ENCODE assay signal across 8 mouse cellular contexts in genomic region chr4:136834815-136835620, GRCm38 (mm10). TPM values are rescaled to one million over a fixed set of nuclear protein-coding genes. Genes with fewer than 3 reads are reported as not detected.
DNase-seq lines count a peak whose midpoint lies in the region; ATAC-seq and TF ChIP-seq lines count a peak whose summit lies in the region.

No protein-coding gene starts in this region.

- no peak overlapping the region; the same call in 1 of the 2 replicates for H3K27ac ChIP-seq in kidney, embryonic 14.5 days (ENCODE audit: low read depth, low read length)
- H3K27ac ChIP-seq in ES-Bruce4 (ENCODE audit: insufficient read depth, low read length), result no peak overlapping the region
- peak overlapping the region; percentile 97 for H3K27ac ChIP-seq in hindbrain, embryonic 11.5 days (ENCODE audit: low read depth, low read length)
- H3K27ac ChIP-seq in liver, embryonic 15.5 days (replicated peaks), result no peak overlapping the region
- no peak overlapping the region for H3K27ac ChIP-seq in stomach, postnatal 0 days (replicated peaks)

- peaks cover 10% of the 10 kb centered on the region for H3K27me3 ChIP-seq in kidney, embryonic 14.5 days (ENCODE audit: control insufficient read depth, insufficient read depth, low read length)
- H3K27me3 ChIP-seq in ES-Bruce4 (ENCODE audit: control insufficient read depth, insufficient read depth, low read length, poor library complexity, severe bottlenecking), result no peaks in the 10 kb centered on the region
- H3K27me3 ChIP-seq in hindbrain, embryonic 11.5 days (ENCODE audit: control insufficient read depth, insufficient read depth, low read length), result no peaks in the 10 kb centered on the region
- peaks cover 97% of the 10 kb centered on the region for H3K27me3 ChIP-seq in liver, embryonic 15.5 days
- H3K27me3 ChIP-seq in stomach, postnatal 0 days (ENCODE audit: control insufficient read depth, insufficient read depth, low read length), result no peaks in the 10 kb centered on the region

- H3K9ac ChIP-seq in kidney, embryonic 14.5 days (ENCODE audit: low read depth, low read length), result peak overlapping the region; percentile 84
- H3K9ac ChIP-seq in ES-Bruce4 (ENCODE audit: low read depth, poor library complexity, severe bottlenecking), result peak overlapping the region; percentile 82
- H3K9ac ChIP-seq in hindbrain, embryonic 11.5 days (ENCODE audit: low read depth, low read length), result peak overlapping the region; percentile 95
- no peak overlapping the region for H3K9ac ChIP-seq in liver, embryonic 15.5 days
- peak overlapping the region; percentile 67 for H3K9ac ChIP-seq in stomach, postnatal 0 days (ENCODE audit: low read length)

- H3K4me3 ChIP-seq in kidney, embryonic 14.5 days (ENCODE audit: low read length), result peak overlapping the region; percentile 91
- H3K4me3 ChIP-seq in ES-Bruce4 (ENCODE audit: low read depth, low read length), result peak overlapping the region; percentile 63
- H3K4me3 ChIP-seq in hindbrain, embryonic 11.5 days (ENCODE audit: low read depth, low read length), result peak overlapping the region; percentile 70
- peak overlapping the region; percentile 53 for H3K4me3 ChIP-seq in liver, embryonic 15.5 days (replicated peaks)
- H3K4me3 ChIP-seq in stomach, postnatal 0 days (ENCODE audit: low read depth, low read length), result peak overlapping the region; percentile 72

- peak; percentile 59 for ATAC-seq in kidney, embryonic 14.5 days (ENCODE audit: low FRiP score, low TSS enrichment)
- ATAC-seq in hindbrain, embryonic 11.5 days (ENCODE audit: low FRiP score), result peak; percentile 28; the same call in 1 of the 2 replicates
- no peak for ATAC-seq in liver, embryonic 15.5 days (ENCODE audit: insufficient read depth)
- peak; percentile 35 for ATAC-seq in stomach, postnatal 0 days (ENCODE audit: low FRiP score, low TSS enrichment)

- TF ChIP-seq POLR2A in ES-Bruce4 (IDR thresholded peaks at IDR 0.05; ENCODE audit: insufficient read depth, low read length), result no peak

- TF ChIP-seq CTCF in ES-Bruce4 (IDR thresholded peaks at IDR 0.05; ENCODE audit: low read depth, low read length), result no peak
- TF ChIP-seq CTCF in stomach, postnatal 0 days (IDR thresholded peaks at IDR 0.05; ENCODE audit: low read depth), result no peak

- no peaks in the 10 kb centered on the region for H3K36me3 ChIP-seq in kidney, embryonic 14.5 days (ENCODE audit: control insufficient read depth, insufficient read depth, low read length)
- no peaks in the 10 kb centered on the region for H3K36me3 ChIP-seq in ES-Bruce4 (ENCODE audit: control insufficient read depth, insufficient read depth, low read length, poor library complexity, severe bottlenecking)
- H3K36me3 ChIP-seq in hindbrain, embryonic 11.5 days (ENCODE audit: control insufficient read depth, insufficient read depth, low read length), result no peaks in the 10 kb centered on the region
- H3K36me3 ChIP-seq in liver, embryonic 15.5 days (replicated peaks), result no peaks in the 10 kb centered on the region
- no peaks in the 10 kb centered on the region for H3K36me3 ChIP-seq in stomach, postnatal 0 days (ENCODE audit: control insufficient read depth, insufficient read depth, low read length)

- TF ChIP-seq EP300 in ES-Bruce4 (IDR thresholded peaks at IDR 0.05; ENCODE audit: insufficient read depth, low read depth, low read length), result no peak
- no peak for TF ChIP-seq EP300 in stomach, postnatal 0 days (optimal IDR thresholded peaks at IDR 0.05)

- H3K4me1 ChIP-seq in kidney, embryonic 14.5 days (ENCODE audit: control insufficient read depth, insufficient read depth, low read length), result peaks cover 30% of the 10 kb centered on the region
- H3K4me1 ChIP-seq in ES-Bruce4 (ENCODE audit: control insufficient read depth, insufficient read depth, low read length), result peaks cover 7% of the 10 kb centered on the region
- H3K4me1 ChIP-seq in hindbrain, embryonic 11.5 days (replicated peaks; ENCODE audit: control insufficient read depth, insufficient read depth, low read length), result peaks cover 24% of the 10 kb centered on the region
- H3K4me1 ChIP-seq in liver, embryonic 15.5 days (replicated peaks), result peaks cover 13% of the 10 kb centered on the region
- no peaks in the 10 kb centered on the region; the same call in none of the 2 replicates for H3K4me1 ChIP-seq in stomach, postnatal 0 days (replicated peaks; ENCODE audit: control insufficient read depth, insufficient read depth)

- H3K4me2 ChIP-seq in kidney, embryonic 14.5 days (replicated peaks; ENCODE audit: low read depth, low read length), result peak overlapping the region; percentile 98
- peak overlapping the region; percentile 90 for H3K4me2 ChIP-seq in hindbrain, embryonic 11.5 days (replicated peaks; ENCODE audit: low read depth, low read length)
- peak overlapping the region; percentile 69 for H3K4me2 ChIP-seq in liver, embryonic 15.5 days
- peak overlapping the region; percentile 96 for H3K4me2 ChIP-seq in stomach, postnatal 0 days (replicated peaks; ENCODE audit: low read depth)

- DNase-seq in kidney, adult 8-10 months, result no peak
- DNase-seq in cerebellum, adult 11 months, result peak; percentile 58
- peak; percentile 57 for DNase-seq in hindbrain, embryonic 11.5 days (ENCODE audit: low spot score)
- peak; percentile 49 for DNase-seq in stomach, postnatal 0 days (ENCODE audit: low spot score)
- no peak for DNase-seq in gastrocnemius, postnatal 25 days

- no peaks in the 10 kb centered on the region for H3K9me3 ChIP-seq in kidney, embryonic 14.5 days (ENCODE audit: control insufficient read depth, low read length)
- H3K9me3 ChIP-seq in ES-Bruce4 (replicated peaks; ENCODE audit: control insufficient read depth, insufficient read depth, low read length, poor library complexity, severe bottlenecking), result no peaks in the 10 kb centered on the region
- no peaks in the 10 kb centered on the region for H3K9me3 ChIP-seq in hindbrain, embryonic 11.5 days (ENCODE audit: control insufficient read depth, low read length)
- H3K9me3 ChIP-seq in liver, embryonic 15.5 days (replicated peaks), result no peaks in the 10 kb centered on the region
- no peaks in the 10 kb centered on the region for H3K9me3 ChIP-seq in stomach, postnatal 0 days (ENCODE audit: control insufficient read depth, low read length)

- WGBS in kidney, embryonic 14.5 days, result 1% methylated on average over 76 of the region's 76 CpGs
- WGBS in hindbrain, embryonic 11.5 days, result 0% methylated on average over 70 of the region's 76 CpGs
- WGBS in liver, embryonic 15.5 days (ENCODE audit: insufficient replicate concordance), result 3% methylated on average over 70 of the region's 76 CpGs
- 2% methylated on average over 70 of the region's 76 CpGs for WGBS in stomach, postnatal 0 days

RNA-seq across cellular contexts. Expression of gene Ephb2, which starts 0.8 kb away (rescaled TPM):
- polyA plus RNA-seq in kidney, embryonic 14.5 days (2014; fragmentation: Nextera tagmentation; extraction: Ambion mirVana), result 6.4 and 9.1 TPM in 2 replicates
- 15.1 and 15.5 TPM in 2 replicates for polyA plus RNA-seq in ES-Bruce4 (2011; ENCODE audit: insufficient read depth, insufficient read length, low read depth, missing spikeins)
- 18.5 and 20.1 TPM in 2 replicates for polyA plus RNA-seq in hindbrain, embryonic 11.5 days (2014; fragmentation: Nextera tagmentation; extraction: Ambion mirVana)
- 0.23 and 0.28 TPM in 2 replicates for polyA plus RNA-seq in liver, embryonic 15.5 days (2015; fragmentation: Nextera tagmentation; extraction: Ambion mirVana)
- 2.3 and 2.5 TPM in 2 replicates for polyA plus RNA-seq in stomach, postnatal 0 days (2015; fragmentation: Nextera tagmentation; extraction: Ambion mirVana)
- 1 to 10 TPM in 1 of 2 experiments, under 1 TPM in 1; 1.00 to 1.2 TPM for total RNA-seq in gastrocnemius, postnatal 25 days (2021)

RNA-seq across cellular contexts. Expression of gene C1qb, which starts 51.0 kb away (rescaled TPM):
- polyA plus RNA-seq in kidney, embryonic 14.5 days (2014; fragmentation: Nextera tagmentation; extraction: Ambion mirVana), result 37.1 and 38.8 TPM in 2 replicates
- not detected in 2 replicates for polyA plus RNA-seq in ES-Bruce4 (2011; ENCODE audit: insufficient read depth, insufficient read length, low read depth, missing spikeins)
- 34.4 and 40.3 TPM in 2 replicates for polyA plus RNA-seq in hindbrain, embryonic 11.5 days (2014; fragmentation: Nextera tagmentation; extraction: Ambion mirVana)
- 109 and 134 TPM in 2 replicates for polyA plus RNA-seq in liver, embryonic 15.5 days (2015; fragmentation: Nextera tagmentation; extraction: Ambion mirVana)
- 79.6 and 80.6 TPM in 2 replicates for polyA plus RNA-seq in stomach, postnatal 0 days (2015; fragmentation: Nextera tagmentation; extraction: Ambion mirVana)
- 10 to 100 TPM; 13.4 to 16.5 TPM for total RNA-seq in gastrocnemius, postnatal 25 days (2021)

RNA-seq across cellular contexts. Expression of gene C1qc, which starts 57.8 kb away (rescaled TPM):
- 16.9 and 21.3 TPM in 2 replicates for polyA plus RNA-seq in kidney, embryonic 14.5 days (2014; fragmentation: Nextera tagmentation; extraction: Ambion mirVana)
- polyA plus RNA-seq in ES-Bruce4 (2011; ENCODE audit: insufficient read depth, insufficient read length, low read depth, missing spikeins), result not detected in 2 replicates
- polyA plus RNA-seq in hindbrain, embryonic 11.5 days (2014; fragmentation: Nextera tagmentation; extraction: Ambion mirVana), result 17.7 and 19.2 TPM in 2 replicates
- 59.0 and 70.3 TPM in 2 replicates for polyA plus RNA-seq in liver, embryonic 15.5 days (2015; fragmentation: Nextera tagmentation; extraction: Ambion mirVana)
- 48.6 and 49.4 TPM in 2 replicates for polyA plus RNA-seq in stomach, postnatal 0 days (2015; fragmentation: Nextera tagmentation; extraction: Ambion mirVana)
- 10 to 100 TPM; 10.9 to 13.3 TPM for total RNA-seq in gastrocnemius, postnatal 25 days (2021)

Comparison
In these comparisons a context has a peak if more than half of its experiments do, and no peak if none do; other contexts are left out.
1. DNase-seq: peak in cerebellum, adult 11 months (single experiment), hindbrain, embryonic 11.5 days (single experiment) and stomach, postnatal 0 days (single experiment); none in kidney, adult 8-10 months (0 of 2) and gastrocnemius, postnatal 25 days (single experiment).
2. RNA of gene C1qb, which starts 51.0 kb away (polyA plus RNA-seq): 109 to 134 TPM in liver, embryonic 15.5 days, 79.6 to 80.6 TPM in stomach, postnatal 0 days, 34.4 to 40.3 TPM in hindbrain, embryonic 11.5 days and 37.1 to 38.8 TPM in kidney, embryonic 14.5 days; not detected in ES-Bruce4; every median in the first group is over 10 times any median in the second.
3. RNA of gene C1qc, which starts 57.8 kb away (polyA plus RNA-seq): 59.0 to 70.3 TPM in liver, embryonic 15.5 days, 48.6 to 49.4 TPM in stomach, postnatal 0 days, 17.7 to 19.2 TPM in hindbrain, embryonic 11.5 days and 16.9 to 21.3 TPM in kidney, embryonic 14.5 days; not detected in ES-Bruce4; every median in the first group is over 10 times any median in the second.
4. Peak in every context shown above with its lines, with median percentiles within 50 percentile points of each other: H3K4me2 ChIP-seq and H3K4me3 ChIP-seq.